Mouse (Mus musculus): ENCODE measurements around the gene Alcam.

The Alcam gene

GRCm38 (mm10) chr16:52453971-52454514 lies at the start of gene Alcam:
Gene Alcam, minus strand, starts transcription at chr16:52454074.
- peak; percentile 39 for DNase-seq

- DNase-seq = no peak
Measured at GRCm38 (mm10) chr16:52498757-52499335, 45.0 kb upstream of the Alcam start.

GRCm38 (mm10) chr16:52490542-52490941 lies 36.7 kb upstream of the Alcam start:
- no peak for DNase-seq

GRCm38 (mm10) chr16:52474235-52474634 lies 20.4 kb upstream of the Alcam start:
- no peak for DNase-seq

GRCm38 (mm10) chr16:52473089-52473488 lies 19.2 kb upstream of the Alcam start:
- no peak for DNase-seq

GRCm38 (mm10) chr16:52472635-52473034 lies 18.8 kb upstream of the Alcam start:
- no peak for DNase-seq

GRCm38 (mm10) chr16:52472059-52472458 lies 18.2 kb upstream of the Alcam start:
- no peak for DNase-seq

- DNase-seq = no peak
Measured at GRCm38 (mm10) chr16:52470881-52471280, 17.0 kb upstream of the Alcam start.

- no peak for DNase-seq
Measured at GRCm38 (mm10) chr16:52470226-52470625, 16.4 kb upstream of the Alcam start.

GRCm38 (mm10) chr16:52468426-52468825 lies 14.6 kb upstream of the Alcam start:
- DNase-seq = no peak

- DNase-seq = no peak
Measured at GRCm38 (mm10) chr16:52466770-52467169, 12.9 kb upstream of the Alcam start.

- no peak for DNase-seq
Measured at GRCm38 (mm10) chr16:52464597-52464996, 10.7 kb upstream of the Alcam start.

- DNase-seq = peak; percentile 92
Measured at GRCm38 (mm10) chr16:52452862-52453715, 785 bp downstream of the Alcam start.

- no peak for DNase-seq
Measured at GRCm38 (mm10) chr16:52452477-52452831, 1.4 kb downstream of the Alcam start.

- peak; percentile 37 for DNase-seq
Measured at GRCm38 (mm10) chr16:52451786-52452476, 1.9 kb downstream of the Alcam start.

GRCm38 (mm10) chr16:52451101-52451785 lies 2.6 kb downstream of the Alcam start:
- DNase-seq = no peak

- peak; percentile 11 for DNase-seq
Measured at GRCm38 (mm10) chr16:52450245-52451100, 3.4 kb downstream of the Alcam start.

- no peak for DNase-seq
Measured at GRCm38 (mm10) chr16:52449889-52450244, 4.0 kb downstream of the Alcam start.

GRCm38 (mm10) chr16:52445984-52446383 lies 7.9 kb downstream of the Alcam start:
- no peak for DNase-seq

GRCm38 (mm10) chr16:52443635-52444505 lies 10.0 kb downstream of the Alcam start:
- no peak for DNase-seq

GRCm38 (mm10) chr16:52443055-52443454 lies 10.8 kb downstream of the Alcam start:
- DNase-seq = no peak

All from thymus, postnatal 4 days (tissue).